Mouse (Mus musculus) neural tube, embryonic 14.5 days (tissue): ENCODE results near the gene Map2k5. TPM values are rescaled to one million over a fixed set of nuclear protein-coding genes. Genes with fewer than 3 reads are reported as not detected.
A peak's percentile ranks its signal among the peaks of the same experiment; 100 is the strongest.

ENCODE experiments used
- ATAC-seq: fragments of 200-750 bp; cut with Nextera tagmentation; 2 replicates; pipeline ENCODE4 v1.8.0; 2017; ENCODE audit warnings: low read depth, mild to moderate bottlenecking, moderate TSS enrichment, moderate library complexity
- H3K27ac ChIP-seq: fragments of 300-500 bp; sonication (generic); 2 replicates; pipeline ENCODE4 v1.5.1; 2014; ENCODE audit warnings: low read depth, mild to moderate bottlenecking, control low read depth, low read length, moderate library complexity, mixed read lengths
- H3K27me3 ChIP-seq: fragments of 300-500 bp; sonication (generic); 2 replicates; pipeline ENCODE4 v1.6.1; 2014; ENCODE audit warnings: low read length; ENCODE audit not compliant: control insufficient read depth, insufficient read depth
- H3K36me3 ChIP-seq: fragments of 300-500 bp; sonication (generic); 2 replicates; pipeline ENCODE4 v1.6.1; 2014; ENCODE audit warnings: low read length, mixed read lengths; ENCODE audit not compliant: control insufficient read depth, insufficient read depth
- H3K4me1 ChIP-seq: fragments of 300-500 bp; sonication (generic); 2 replicates; pipeline ENCODE4 v1.6.1; 2014; ENCODE audit warnings: low read length; ENCODE audit not compliant: control insufficient read depth, insufficient read depth
- H3K4me2 ChIP-seq: fragments of 300-500 bp; sonication (generic); 2 replicates; pipeline ENCODE4 v1.6.1; 2014; ENCODE audit warnings: mild to moderate bottlenecking, low read depth, low read length, control low read depth
- H3K4me3 ChIP-seq: fragments of 300-500 bp; sonication (generic); 2 replicates; pipeline ENCODE4 v1.5.1; 2014; ENCODE audit warnings: low read depth, low read length, control low read depth, mixed read lengths
- H3K9ac ChIP-seq: fragments of 300-500 bp; sonication (generic); replicated peaks from 2 replicates; pipeline ENCODE4 v1.6.1; 2014; ENCODE audit warnings: low read depth, mild to moderate bottlenecking, control low read depth, low read length, mixed read lengths
- H3K9me3 ChIP-seq: fragments of 300-500 bp; sonication (generic); 2 replicates; pipeline ENCODE4 v1.6.1; 2016; ENCODE audit warnings: low read length; ENCODE audit not compliant: control insufficient read depth
- WGBS: fragments of 180-500 bp; shearing (Covaris S2); extraction: QIAGEN DNeasy Blood & Tissue Kit; methylation state at CpG from one replicate; pipeline ENCODE4 v1.1.7; 2014; 5-methylcytosine and 5-hydroxymethylcytosine counted together
- polyA plus RNA-seq: library from polyadenylated mRNA; unstranded; fragments of >200 nt; fragmentation: Nextera tagmentation; extraction: Ambion mirVana; gene quantifications from 2 replicates; pipeline ENCODE4 v1.2.1, GENCODE M21; 2014

Gene Map2k5
- polyA plus RNA-seq, 1 experiment from 2014 or later = 35.1 TPM

GRCm38 (mm10) chr9:63139661-63140060 is 238.0 kb downstream of the Map2k5 start:
- Histone ChIP-seq H3K9ac (no peak overlapping the region; the same call in 1 of the 2 replicates), H3K4me1 (peaks cover 21% of the 10 kb centered on the region), H3K4me2 (peak overlapping the region; percentile 67), H3K36me3 (no peaks in the 10 kb centered on the region), H3K9me3 (no peaks in the 10 kb centered on the region), H3K27ac (peak overlapping the region; percentile 50; the same call in 1 of the 2 replicates), H3K4me3 (peak overlapping the region; percentile 14; the same call in 1 of the 2 replicates), H3K27me3 (peaks cover 34% of the 10 kb centered on the region)
- no peak for ATAC-seq
- 1% methylated on average over 17 of the region's 17 CpGs for WGBS

GRCm38 (mm10) chr9:63138481-63138967 is 239.2 kb downstream of the Map2k5 start:
- WGBS = under 1% methylated on average over 31 of the region's 31 CpGs
- H3K9me3 ChIP-seq = no peaks in the 10 kb centered on the region
- peak overlapping the region; percentile 67 for H3K4me2 ChIP-seq
- H3K36me3 ChIP-seq = no peaks in the 10 kb centered on the region
- peaks cover 24% of the 10 kb centered on the region for H3K4me1 ChIP-seq
- peak overlapping the region; percentile 24; the same call in 1 of the 2 replicates for H3K27ac ChIP-seq
- H3K9ac ChIP-seq = no peak overlapping the region; the same call in 1 of the 2 replicates
- peaks cover 34% of the 10 kb centered on the region for H3K27me3 ChIP-seq
- ATAC-seq = no peak
- peak overlapping the region; percentile 19 for H3K4me3 ChIP-seq

DNA sequence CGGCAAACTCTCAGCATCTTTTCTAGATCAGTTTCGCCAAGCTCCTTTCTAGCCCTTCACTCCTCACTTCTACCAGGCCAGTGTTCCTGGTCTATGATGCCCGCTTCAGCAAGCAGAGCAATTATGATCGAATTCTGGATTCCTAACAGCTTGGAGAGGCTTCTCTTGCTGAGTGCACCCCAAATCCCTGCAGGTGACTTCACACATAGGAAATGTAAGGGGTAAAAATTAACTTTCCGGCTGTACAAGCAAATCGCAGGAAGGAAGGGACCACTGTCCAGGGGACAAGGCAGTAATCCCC is 240.1 kb downstream of the Map2k5 start:
- H3K4me3 ChIP-seq = peak overlapping the region; percentile 19; the same call in 1 of the 2 replicates
- no peaks in the 10 kb centered on the region for H3K9me3 ChIP-seq
- H3K9ac ChIP-seq = 0 out of 2 replicates have a peak overlapping the region, but pooled peaks have one; percentile 3
- H3K27ac ChIP-seq = peak overlapping the region; percentile 48; the same call in 1 of the 2 replicates
- peaks cover 31% of the 10 kb centered on the region for H3K27me3 ChIP-seq
- H3K36me3 ChIP-seq = no peaks in the 10 kb centered on the region
- H3K4me1 ChIP-seq = peaks cover 25% of the 10 kb centered on the region
- H3K4me2 ChIP-seq = peak overlapping the region; percentile 67; the same call in 1 of the 2 replicates
- ATAC-seq = no peak
- 6% methylated on average over 6 of the region's 6 CpGs for WGBS

- H3K27ac ChIP-seq = peak overlapping the region; percentile 4; the same call in 1 of the 2 replicates
- no peak for ATAC-seq
- H3K4me3 ChIP-seq = no peak overlapping the region
- 3% methylated on average over 19 of the region's 19 CpGs for WGBS
- peaks cover 25% of the 10 kb centered on the region for H3K4me1 ChIP-seq
- H3K9me3 ChIP-seq = no peaks in the 10 kb centered on the region
- H3K36me3 ChIP-seq = no peaks in the 10 kb centered on the region
- peaks cover 31% of the 10 kb centered on the region for H3K27me3 ChIP-seq
- H3K4me2 ChIP-seq = peak overlapping the region; percentile 18; the same call in 1 of the 2 replicates
- no peak overlapping the region for H3K9ac ChIP-seq
Measured at GRCm38 (mm10) chr9:63136756-63137614, 240.7 kb downstream of the Map2k5 start.

DNA sequence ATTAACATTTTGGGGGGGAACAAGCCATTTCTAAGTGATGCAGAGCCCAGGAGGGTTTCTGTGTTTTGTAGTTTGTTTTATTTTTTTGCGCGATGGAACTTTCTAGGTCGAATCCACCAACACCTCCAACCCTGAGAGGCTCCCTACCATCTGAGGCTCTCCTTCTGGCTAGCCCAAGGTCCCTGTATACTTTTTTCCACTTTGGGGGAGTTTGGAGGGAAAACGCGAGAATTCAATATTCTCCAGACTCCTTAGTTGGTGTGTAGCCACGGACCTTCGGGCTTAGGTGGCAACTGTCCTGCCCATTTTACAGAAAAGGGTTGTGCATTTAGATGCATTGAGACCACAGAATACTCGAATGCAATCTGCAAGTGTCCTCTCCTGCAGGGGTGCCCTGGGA is 241.5 kb downstream of the Map2k5 start:
- Histone ChIP-seq H3K4me2 (no peak overlapping the region), H3K27ac (no peak overlapping the region), H3K9ac (no peak overlapping the region), H3K27me3 (peaks cover 25% of the 10 kb centered on the region), H3K9me3 (no peaks in the 10 kb centered on the region), H3K4me3 (no peak overlapping the region), H3K36me3 (no peaks in the 10 kb centered on the region), H3K4me1 (peaks cover 25% of the 10 kb centered on the region)
- no peak for ATAC-seq
- WGBS = 7% methylated on average over 8 of the region's 8 CpGs

DNA sequence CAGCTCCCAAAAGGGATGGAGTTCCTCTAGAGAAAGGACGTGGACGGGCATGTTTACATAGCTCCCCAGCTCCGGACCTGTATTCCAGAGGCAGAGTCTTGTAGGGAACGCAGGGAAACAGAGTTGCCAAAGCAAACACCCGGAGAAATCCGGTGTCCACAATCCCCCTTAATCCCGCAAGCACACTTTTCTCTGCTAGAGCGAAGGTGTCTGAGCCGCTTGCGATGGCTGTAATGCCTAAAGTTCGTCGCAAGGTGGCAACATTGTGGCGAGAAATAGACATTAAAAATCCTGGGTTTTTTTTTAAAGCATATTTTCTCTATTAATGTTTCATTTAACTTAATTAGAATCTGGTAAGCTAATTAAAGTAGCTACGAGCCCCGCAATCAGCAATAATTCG is 241.9 kb downstream of the Map2k5 start:
- peaks cover 21% of the 10 kb centered on the region for H3K27me3 ChIP-seq
- no peak overlapping the region for H3K27ac ChIP-seq
- no peak for ATAC-seq
- no peaks in the 10 kb centered on the region for H3K9me3 ChIP-seq
- 2% methylated on average over 16 of the region's 16 CpGs for WGBS
- 0 out of 2 replicates have a peak overlapping the region, but pooled peaks have one; percentile 3 for H3K4me3 ChIP-seq
- H3K4me2 ChIP-seq = peak overlapping the region; percentile 39
- peaks cover 25% of the 10 kb centered on the region for H3K4me1 ChIP-seq
- no peak overlapping the region for H3K9ac ChIP-seq
- no peaks in the 10 kb centered on the region for H3K36me3 ChIP-seq

- H3K4me1 ChIP-seq = peaks cover 25% of the 10 kb centered on the region
- H3K36me3 ChIP-seq = no peaks in the 10 kb centered on the region
- no peak overlapping the region for H3K9ac ChIP-seq
- H3K27me3 ChIP-seq = peaks cover 19% of the 10 kb centered on the region
- WGBS = 2% methylated on average over 11 of the region's 11 CpGs
- H3K4me2 ChIP-seq = peak overlapping the region; percentile 39
- no peak overlapping the region for H3K27ac ChIP-seq
- H3K4me3 ChIP-seq = 0 out of 2 replicates have a peak overlapping the region, but pooled peaks have one; percentile 3
- H3K9me3 ChIP-seq = no peaks in the 10 kb centered on the region
- no peak for ATAC-seq
Measured at GRCm38 (mm10) chr9:63135356-63135755, 242.3 kb downstream of the Map2k5 start.

DNA sequence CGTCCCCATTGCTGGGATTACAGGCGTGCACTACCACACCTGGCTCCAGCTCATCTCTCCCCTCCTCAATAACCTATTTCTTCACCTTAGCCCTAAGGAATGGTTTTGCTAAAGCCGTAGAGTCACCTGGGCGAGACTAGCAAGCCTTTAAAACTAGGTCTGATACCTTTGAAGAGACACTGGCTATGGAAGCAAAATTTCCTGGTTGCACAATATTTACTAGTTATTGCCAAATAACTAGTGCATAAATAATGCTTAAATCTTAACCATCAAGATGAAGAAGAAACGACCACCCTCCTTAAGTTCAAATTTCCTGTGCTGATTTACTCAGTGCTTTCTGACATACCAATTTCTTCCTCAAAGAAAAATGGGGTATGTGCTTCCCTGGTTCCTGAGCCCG is 244.0 kb downstream of the Map2k5 start:
- no peak for ATAC-seq
- Histone ChIP-seq H3K36me3 (no peaks in the 10 kb centered on the region), H3K9me3 (no peaks in the 10 kb centered on the region), H3K4me2 (peak overlapping the region; percentile 78), H3K4me1 (peaks cover 22% of the 10 kb centered on the region), H3K4me3 (peak overlapping the region; percentile 54), H3K27me3 (peaks cover 12% of the 10 kb centered on the region), H3K9ac (peak overlapping the region; percentile 46; the same call in 1 of the 2 replicates), H3K27ac (no peak overlapping the region)
- WGBS = 15% methylated on average over 6 of the region's 6 CpGs
